Mouse (Mus musculus) cortical plate, adult 2 months (tissue): ENCODE results near the gene Ugp2.

Experiments used
- CTCF ChIP-seq: fragments of 200-500 bp; IDR thresholded peaks from 2 replicates; pipeline ENCODE4 v1.5.1; 2011; ENCODE audit warnings: mild to moderate bottlenecking, control low read depth, low read length; ENCODE audit not compliant: insufficient read depth; ENCODE audit errors: extremely low read depth
- POLR2A ChIP-seq: fragments of 200-500 bp; IDR thresholded peaks from 2 replicates; pipeline ENCODE4 v1.6.1; 2011; ENCODE audit warnings: mild to moderate bottlenecking, low read length, control low read depth; ENCODE audit not compliant: insufficient read depth; ENCODE audit errors: extremely low read depth

DNA sequence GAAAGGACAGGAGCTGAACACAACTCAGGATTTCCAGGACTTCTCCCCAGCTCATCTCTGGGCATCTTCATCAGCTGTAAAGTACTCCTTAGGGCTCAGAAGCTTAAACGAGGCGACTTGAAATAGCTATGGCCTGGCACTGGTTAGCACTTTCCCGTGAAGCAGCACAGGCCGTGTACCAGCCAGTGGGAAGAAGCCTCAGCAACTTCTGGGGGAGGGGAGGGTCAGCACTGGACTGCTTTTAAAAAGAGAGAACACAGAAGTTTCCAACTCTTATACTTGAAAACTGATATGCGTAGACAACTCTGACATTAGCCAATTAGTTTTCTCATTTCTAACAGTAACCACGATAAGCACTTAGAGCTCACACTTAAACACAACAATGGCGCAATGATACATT, 2.5 kb downstream of the Ugp2 start:
- TF ChIP-seq CTCF (no peak), POLR2A (no peak)
